Mouse (Mus musculus) skeletal muscle tissue, adult 2 months (tissue): ENCODE data around the gene Grin1.
"Not testable (repeated sequence)": the region's sequence is repeated elsewhere in the genome, so short reads cannot be mapped to it uniquely, and the experiment has no call there.

ENCODE experiments used
- DNase-seq: peaks from one replicate; pipeline ENCODE4 v3.0.0-alpha.2; 2012; ENCODE audit warnings: low read depth, low spot score

The Grin1 gene

GRCm38 (mm10) chr2:25258887-25259286 lies 60.1 kb downstream of the Grin1 start:
- no peak for DNase-seq

GRCm38 (mm10) chr2:25257250-25257649 lies 61.7 kb downstream of the Grin1 start:
- not testable (repeated sequence) for DNase-seq

- not testable (repeated sequence) for DNase-seq
Observed at GRCm38 (mm10) chr2:25256443-25257109, 62.4 kb downstream of the Grin1 start.

GRCm38 (mm10) chr2:25255284-25255779 lies 63.7 kb downstream of the Grin1 start, which contains the start of gene Tmem203:
TSS of gene Tmem203 (plus strand) at chr2:25255439.
- peak; percentile 77 for DNase-seq

- DNase-seq: no peak
Observed at GRCm38 (mm10) chr2:25252331-25252730, 66.7 kb downstream of the Grin1 start.

- no peak for DNase-seq
Observed at GRCm38 (mm10) chr2:25246183-25247072, 72.6 kb downstream of the Grin1 start, which contains the start of gene AL732309.1. TSS of gene AL732309.1 (minus strand) at chr2:25246863.

- DNase-seq: no peak
Observed at GRCm38 (mm10) chr2:25244144-25244543, 74.8 kb downstream of the Grin1 start.

- no peak for DNase-seq
Observed at GRCm38 (mm10) chr2:25243342-25243741, 75.6 kb downstream of the Grin1 start.

- DNase-seq: no peak
Observed at GRCm38 (mm10) chr2:25242101-25242506, 76.9 kb downstream of the Grin1 start, which contains the start of the genes Rnf208 and Cysrt1. TSS of gene Rnf208 (plus strand) at chr2:25242255. TSS of gene Cysrt1 (minus strand) at chr2:25242452.

- no peak for DNase-seq
Observed at GRCm38 (mm10) chr2:25241438-25241775, 77.6 kb downstream of the Grin1 start.
